Mouse (Mus musculus): ENCODE measurements around the gene Arid2.
"Not testable (repeated sequence)": the region's sequence is repeated elsewhere in the genome, so short reads cannot be mapped to it uniquely, and the experiment has no call there.

The Arid2 gene

GRCm38 (mm10) chr15:96418161-96418560, 130.8 kb downstream of the Arid2 start:
- DNase-seq (ENCODE audit: low spot score): no peak

GRCm38 (mm10) chr15:96419920-96420319, 132.6 kb downstream of the Arid2 start:
- no peak for DNase-seq (ENCODE audit: low spot score)

GRCm38 (mm10) chr15:96434202-96434601, 146.9 kb downstream of the Arid2 start:
- no peak for DNase-seq (ENCODE audit: low spot score)

GRCm38 (mm10) chr15:96441480-96441879, 154.2 kb downstream of the Arid2 start:
- not testable (repeated sequence) for DNase-seq (ENCODE audit: low spot score)

DNA sequence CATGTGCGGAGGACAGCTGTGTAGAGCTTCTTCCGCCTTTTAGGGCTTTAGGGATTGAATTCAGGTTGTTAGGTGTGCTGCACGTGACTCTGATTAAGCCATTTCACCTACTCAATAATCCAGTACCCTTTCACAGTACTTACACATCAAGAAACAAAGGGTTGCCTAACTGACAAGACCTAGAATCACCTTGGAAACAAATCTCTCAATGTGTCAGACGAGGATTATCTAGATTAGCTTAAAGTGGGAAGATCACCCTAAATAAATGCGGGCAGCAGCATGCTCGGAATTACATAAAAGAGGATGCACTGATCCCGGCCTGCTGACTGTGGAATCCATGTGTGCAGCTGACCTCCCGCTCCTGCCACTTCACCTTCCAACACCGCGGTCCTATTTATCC, 159.5 kb downstream of the Arid2 start:
- DNase-seq (ENCODE audit: low spot score): no peak

- peak; percentile 56 for DNase-seq (ENCODE audit: low spot score)
These were observed 161.5 kb downstream of the Arid2 start for GRCm38 (mm10) chr15:96448656-96449299.

DNA sequence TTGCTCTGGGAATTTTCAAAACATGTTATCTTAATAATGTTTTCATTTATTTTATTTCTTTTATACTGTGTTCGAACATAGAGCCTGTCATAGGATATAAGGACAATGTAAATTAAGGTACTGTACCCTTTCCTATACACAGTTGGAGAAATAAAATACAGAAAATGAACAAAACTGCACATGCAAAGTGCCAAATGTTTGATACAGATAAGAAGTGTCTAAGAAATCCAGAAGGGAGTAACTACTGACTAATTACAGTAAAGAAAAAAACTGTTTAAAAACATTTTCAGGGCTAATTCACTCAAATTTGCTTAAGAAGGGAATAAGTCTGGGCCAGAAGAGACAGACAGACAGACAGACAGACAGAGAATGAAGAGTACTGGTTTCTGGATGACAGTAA, 166.0 kb downstream of the Arid2 start:
- DNase-seq (ENCODE audit: low spot score): no peak

All from spleen, adult 12 weeks (tissue).